Mouse (Mus musculus) C2C12 (cell line): Measurements from ENCODE around the gene Tnr.

Experiments
- CTCF ChIP-seq: IDR thresholded peaks from one replicate; pipeline ENCODE4 v1.5.1; 2011; ENCODE audit not compliant: control insufficient read depth, insufficient read depth, insufficient read length
- MYOD1 ChIP-seq: IDR thresholded peaks from one replicate; pipeline ENCODE4 v1.6.1; 2011; ENCODE audit warnings: low read depth; ENCODE audit not compliant: control insufficient read depth, insufficient read length

DNA sequence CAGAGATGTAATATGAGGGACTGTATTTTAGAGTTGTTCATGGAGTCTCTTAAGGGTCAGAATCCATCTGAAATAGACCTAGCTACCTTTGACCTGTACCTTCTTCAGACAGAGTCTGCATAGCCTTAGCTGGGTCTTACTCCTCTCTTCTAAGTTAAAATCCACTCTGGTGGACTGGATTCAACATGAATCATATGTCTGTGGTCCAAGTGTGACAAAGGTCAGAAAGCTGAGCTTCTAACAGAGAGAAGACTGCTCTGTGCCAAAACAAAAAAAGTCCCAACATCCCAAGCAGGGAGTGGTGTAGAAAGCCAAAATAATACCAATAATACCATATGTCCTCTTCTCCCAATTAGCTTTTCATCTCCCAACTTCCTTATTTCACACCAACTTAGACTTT is 444.8 kb downstream of the Tnr start:
- no peak for TF ChIP-seq CTCF
- TF ChIP-seq MYOD1: no peak
